Mouse (Mus musculus) CD8-positive naive resting alpha-beta T cell, adult 2 months (primary cell): Measurements from ENCODE around the gene Pias1.
"Not testable (repeated sequence)": the region's sequence is repeated elsewhere in the genome, so short reads cannot be mapped to it uniquely, and the experiment has no call there.

Source experiments
- DNase-seq, 2 experiments: peaks; one replicate each; pipeline ENCODE4 v3.0.0; 2022; ENCODE audit warnings: low read depth in 2 of 2, low spot score in 2 of 2

Pias1 gene

DNA sequence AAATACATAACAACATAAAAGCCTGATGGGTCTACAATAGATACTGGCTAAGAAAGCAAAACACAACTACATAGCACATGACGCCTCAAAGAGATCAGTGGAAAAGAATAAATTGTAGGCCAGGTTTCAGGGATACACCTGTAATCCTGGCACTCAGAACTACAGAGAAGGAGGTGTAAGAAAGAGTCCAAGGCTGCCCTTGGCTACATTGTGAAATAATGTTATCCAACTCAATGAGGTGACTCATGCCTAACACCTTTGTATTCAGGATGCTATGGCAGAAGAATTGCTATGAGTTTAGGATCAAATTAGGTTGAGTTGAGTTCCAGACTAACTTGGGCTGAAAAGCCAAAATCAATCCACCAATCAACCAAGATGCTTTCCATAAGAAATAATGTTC, 43.7 kb downstream of the Pias1 start:
- no peak for DNase-seq

DNA sequence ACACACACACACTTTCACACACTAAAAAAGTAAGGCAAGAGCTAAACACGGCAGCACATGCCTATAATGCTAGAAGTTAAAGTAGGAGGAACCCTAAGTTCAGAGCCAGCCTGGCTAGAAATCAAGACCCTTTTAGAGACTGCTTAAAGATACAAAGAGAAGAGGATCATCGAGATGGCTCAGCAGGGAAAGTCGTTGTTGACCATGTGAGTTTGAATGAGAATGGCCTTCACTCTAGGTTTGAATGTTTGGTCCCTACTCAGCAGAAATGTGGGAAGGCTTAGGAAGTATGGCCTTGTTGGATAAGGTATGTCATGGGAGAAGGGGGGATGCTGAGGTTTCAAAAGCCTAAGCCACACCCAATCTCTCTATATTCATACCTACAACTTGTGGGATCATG, 46.8 kb downstream of the Pias1 start:
- no peak for DNase-seq

DNA sequence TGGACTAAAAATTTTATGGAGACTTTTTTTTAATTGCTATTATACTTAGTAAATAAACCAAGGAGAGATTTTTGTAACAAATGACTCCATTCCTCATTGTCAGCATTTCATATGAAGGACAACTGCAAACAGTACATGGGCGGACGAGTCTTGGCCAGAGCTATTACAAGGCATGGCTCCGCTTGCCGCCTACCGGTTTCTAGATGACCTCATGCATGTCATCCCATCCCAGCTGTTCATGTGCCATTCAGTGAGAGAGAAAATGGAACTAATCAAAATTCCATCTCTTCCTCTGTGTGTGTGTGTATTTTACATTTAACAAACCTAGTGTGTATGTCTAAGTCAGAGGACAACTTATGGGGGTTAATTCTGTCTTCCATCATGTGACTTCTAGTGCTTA, 51.9 kb downstream of the Pias1 start:
- DNase-seq, result no peak

DNA sequence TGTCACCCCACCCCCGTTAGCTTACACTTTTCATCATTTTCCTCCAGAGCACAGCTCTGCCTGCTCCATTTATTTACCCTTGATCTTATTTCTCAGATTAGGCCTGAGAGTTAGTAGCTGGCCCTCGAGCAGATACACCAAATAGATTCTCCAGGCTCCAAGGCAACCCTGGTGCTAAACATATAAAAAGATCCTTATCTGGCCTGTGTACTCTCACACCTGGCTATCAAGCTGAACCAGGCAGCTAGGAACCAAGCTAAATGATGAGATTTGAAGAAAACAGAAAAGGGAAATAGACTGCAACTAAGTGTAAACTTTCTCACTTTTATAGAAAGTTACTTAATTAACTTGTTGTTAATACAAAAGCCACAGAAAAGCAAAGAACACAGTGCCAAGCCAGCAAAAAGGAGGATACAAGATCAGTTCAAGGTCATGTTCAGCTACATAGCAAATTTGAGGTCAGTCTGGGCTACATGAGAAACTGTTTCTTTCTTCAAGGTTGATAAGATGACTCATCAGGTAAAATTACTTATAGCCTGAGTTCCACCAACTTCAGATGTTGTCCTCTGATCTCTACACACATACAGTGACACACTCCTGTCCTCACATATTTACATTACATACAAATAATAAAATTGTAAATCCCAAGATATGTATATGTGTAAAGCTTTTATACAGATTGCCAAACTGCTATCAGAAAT, 52.9 kb downstream of the Pias1 start:
- DNase-seq, result no peak

DNA sequence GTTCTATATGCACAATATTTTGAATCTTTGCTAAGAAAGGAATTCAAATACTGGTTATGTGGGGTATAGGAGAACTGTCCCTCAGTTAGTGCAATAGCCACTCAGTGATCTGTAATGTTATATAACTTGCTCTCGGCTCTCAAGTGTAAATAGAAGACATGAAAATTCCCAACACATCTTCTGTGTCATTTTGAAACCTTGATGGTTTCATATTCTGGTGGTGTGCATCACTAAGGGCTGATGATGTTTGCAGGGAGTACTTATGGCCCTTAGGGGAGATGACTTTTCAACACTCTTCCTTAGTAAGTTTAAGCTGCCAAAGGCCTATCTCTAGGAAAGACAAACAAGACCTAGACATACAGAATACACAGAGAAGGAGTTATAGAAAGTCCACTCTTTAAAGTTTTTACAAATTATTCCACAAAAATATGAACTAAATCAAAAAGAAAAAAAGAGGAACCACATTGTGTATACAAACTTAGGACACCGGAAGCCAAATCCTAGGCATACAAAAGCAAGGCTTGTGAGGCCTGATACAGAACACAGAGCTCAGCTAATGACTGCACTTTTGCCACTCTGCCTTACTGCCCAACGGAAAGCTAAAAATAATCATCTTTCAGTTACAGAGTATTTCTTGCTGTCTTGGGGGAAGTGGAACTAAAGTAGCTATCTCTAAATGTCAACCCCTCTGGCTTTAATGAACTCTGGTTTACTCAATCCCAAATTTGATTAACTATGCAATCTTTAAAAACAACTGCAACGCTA, 55.0 kb downstream of the Pias1 start:
- no peak for DNase-seq

DNA sequence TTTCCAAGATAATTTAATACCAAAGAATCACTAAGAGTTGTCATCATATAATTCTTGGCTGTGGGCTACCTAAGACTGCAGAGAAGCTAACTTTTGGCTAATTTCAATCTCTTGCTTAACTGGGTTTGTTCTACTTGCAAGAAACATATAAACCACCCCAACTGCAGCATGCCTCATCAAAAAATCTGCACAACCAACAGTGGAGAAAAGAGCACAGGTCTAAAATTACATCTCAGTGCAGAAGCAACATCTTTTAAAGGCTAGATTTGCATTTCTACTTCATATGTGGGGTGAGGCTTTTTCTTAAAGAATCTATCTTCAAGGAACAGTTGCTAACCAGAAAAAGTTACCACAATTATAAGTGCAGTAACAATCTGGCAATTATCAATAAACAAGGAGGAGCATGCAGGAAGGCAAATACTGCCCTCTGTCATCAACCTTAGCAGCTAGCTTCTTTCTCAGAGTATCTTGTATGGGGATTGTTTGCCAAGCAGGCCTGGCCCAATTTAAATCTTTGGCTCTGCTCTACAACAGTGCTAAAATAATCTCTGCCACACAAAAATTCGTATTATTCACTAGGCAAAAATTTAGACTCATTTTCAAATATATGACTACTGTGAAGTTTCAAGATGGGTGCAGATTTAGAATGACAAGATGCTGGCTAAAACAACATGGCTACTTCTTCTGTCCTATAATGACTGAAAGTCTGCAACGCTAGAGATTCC, 62.7 kb downstream of the Pias1 start:
- DNase-seq, result no peak

DNA sequence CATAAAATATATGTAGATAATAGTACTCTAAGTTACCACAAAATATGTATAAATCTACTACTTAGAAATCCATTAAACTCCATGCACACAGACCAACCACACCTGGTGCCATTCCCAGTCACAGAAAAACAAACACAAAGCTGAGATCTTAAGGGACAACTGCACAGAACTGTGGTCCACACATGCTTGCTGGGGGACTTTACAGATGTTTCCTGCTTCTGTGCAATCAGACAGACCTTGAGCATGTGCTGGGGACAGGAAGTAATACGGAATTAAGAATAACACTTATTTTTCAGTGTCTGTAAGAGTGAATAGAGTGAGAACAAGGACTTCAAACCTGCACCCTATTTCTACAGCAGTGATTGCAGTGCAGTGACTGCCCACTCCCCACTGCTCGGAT, 66.8 kb downstream of the Pias1 start:
- DNase-seq, result no peak

DNA sequence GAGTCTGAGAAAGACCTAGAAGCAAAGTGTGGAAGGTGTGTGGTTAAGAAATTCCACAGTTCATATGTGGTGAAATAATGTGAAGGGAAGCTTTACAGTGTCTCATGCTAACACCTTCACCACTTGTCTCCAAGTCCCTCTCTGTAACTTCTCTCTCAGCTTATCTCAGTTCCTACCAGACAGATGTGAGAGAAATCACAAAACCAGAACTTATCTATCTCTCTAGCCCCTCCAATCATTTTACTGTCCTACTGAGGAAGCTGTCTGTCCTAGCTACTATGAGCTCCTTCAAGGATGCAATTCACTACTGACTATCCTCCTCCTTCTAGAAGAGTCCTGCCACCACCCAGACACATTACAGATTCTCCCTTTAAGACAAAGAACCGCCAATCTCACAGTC, 70.7 kb downstream of the Pias1 start:
- DNase-seq, result no peak

DNA sequence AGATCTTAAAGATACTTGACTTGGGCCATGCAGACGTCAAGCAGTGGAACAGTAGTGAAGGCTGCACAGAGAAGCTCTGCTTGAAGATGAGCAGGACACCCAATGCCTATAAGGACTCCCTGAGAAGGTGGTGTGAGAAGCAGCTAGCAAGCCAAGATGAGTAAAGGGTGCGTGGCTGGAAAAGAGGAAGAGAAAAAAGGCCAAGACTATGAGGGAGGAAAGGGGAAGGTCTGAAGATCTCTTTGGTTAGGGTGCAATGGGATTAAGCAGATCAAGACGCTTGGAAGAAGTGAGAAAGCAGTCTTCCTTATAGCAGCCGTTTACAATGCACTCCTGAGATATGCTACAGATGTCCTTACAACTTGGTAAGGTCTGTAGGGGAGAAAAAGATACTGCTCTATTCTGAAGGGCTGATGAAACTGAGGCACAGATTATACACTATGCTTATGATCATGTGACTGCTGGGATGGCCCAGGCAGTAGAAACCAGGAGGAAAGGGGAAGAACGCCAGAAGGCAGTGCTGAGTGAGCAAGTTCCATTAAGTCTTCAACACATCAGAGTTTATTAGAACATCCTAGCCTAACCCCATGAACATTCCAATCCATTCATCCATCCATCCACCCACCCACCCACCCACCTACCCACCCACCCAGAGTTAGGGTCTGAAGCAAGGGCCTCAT, 74.2 kb downstream of the Pias1 start:
- DNase-seq, result no peak

DNA sequence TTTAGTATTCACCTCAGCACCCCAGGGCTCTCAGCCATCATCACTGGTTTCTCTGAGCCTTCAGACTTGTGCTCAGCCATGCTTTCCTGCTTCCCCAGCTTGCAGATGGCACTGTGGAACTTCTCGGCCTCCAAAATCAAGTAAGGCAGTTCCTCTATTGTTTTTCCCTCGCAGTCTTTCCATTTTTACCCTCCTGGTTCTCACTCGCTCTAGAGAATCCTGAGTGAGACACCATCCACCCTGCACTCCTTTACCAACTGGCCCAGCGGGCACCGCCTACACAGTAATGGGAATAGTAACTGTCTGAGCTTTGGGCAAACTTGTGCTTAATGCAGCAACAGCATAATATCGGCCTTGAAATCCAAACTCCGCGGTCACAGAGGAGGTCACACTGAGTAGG, 82.7 kb downstream of the Pias1 start:
- DNase-seq, result no peak

DNA sequence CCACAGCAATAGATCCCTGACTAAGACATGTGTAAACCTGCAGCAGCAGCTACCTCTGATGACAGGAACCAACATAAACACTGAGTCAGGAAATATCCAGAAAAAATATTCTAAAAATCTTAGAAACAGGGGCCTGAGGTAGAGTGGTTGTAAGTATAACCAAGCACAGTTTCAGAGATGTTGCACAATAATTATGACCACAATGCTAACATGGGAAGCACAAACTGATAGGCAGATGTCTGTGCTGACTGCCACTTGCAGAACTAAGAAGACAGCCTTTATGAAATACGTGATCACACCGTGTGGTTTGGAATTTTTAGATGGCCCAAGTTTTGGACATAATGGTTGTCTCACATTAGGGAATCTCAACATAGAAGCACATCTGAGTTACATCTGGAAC, 83.9 kb downstream of the Pias1 start:
- no peak for DNase-seq

DNA sequence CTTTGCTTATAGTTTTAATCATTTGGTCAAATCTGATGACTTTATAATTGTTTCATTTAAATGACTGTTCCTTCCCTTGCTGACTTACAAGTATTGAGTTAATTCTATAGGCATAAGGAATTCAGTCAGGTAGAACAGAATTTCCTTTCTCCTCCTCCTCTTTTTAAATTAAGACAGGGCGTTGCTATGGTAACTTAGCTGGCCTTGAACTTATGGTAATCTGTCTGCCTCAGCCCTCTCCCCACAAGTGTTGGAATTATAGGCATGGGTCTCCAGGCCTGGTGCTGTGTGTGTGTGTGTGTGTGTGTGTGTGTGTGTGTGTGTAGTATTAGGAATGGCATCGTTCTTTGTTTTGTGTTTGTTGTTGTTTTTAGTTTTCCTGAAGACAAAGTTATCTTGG, 86.0 kb downstream of the Pias1 start:
- no peak for DNase-seq

DNA sequence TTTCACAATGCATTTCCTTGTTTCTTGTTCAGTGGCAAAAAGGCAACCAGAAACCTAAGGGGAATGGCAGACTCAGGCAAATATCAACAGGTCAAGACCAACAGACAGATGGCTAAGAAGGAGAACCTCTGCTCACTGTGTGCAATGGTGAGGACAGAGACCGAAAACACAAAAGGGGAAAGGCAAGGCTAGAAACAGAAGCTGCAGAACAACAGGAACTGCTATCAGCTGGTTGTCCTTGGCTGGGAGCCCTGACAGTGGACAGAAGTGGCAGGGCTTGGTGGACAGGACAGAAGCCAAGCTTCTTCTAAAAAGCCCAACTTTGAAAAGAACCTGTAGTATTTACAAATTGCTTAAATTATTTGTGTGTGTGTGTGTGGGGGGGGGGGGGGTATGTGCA, 93.2 kb downstream of the Pias1 start:
- no peak for DNase-seq

DNA sequence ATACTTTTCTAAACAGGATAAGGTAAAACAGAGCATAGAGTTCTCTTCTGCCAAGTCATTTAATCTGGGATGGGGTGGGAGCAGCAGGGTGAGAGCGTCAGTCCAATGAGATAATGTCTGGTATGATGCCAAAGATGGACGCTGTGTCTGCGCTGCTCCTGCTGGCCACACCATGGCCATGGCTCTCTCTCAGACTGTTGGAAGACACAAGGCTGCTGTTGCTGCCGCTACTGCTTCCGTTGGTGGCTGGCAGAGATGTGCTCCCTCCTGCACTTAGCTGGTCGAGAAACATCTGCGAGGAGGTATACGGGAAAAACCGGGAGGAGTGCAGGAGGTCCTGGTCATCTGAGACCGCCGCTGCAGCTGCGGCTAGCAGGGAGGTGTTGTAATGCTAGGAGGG, 105.9 kb downstream of the Pias1 start:
- DNase-seq, result no peak

DNA sequence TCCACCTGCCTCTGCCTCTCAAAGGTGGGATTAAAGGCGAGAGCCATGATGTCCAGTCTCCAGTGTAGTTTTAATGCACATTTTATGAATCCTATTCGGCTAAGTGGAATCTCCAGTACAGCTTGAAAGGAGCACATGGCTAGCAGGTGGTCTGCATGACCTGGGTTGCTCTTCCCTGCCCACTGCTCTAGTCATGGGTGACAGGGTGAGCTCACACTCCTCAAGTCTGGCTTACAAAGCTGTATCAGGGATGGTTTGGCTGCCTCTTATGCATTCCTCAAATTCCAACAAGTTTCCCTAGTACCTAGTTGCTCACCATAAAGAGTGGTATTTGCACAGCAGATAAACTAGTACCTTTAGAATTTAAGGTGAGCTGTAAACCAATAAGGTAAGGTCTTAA, 109.9 kb downstream of the Pias1 start:
- DNase-seq, result no peak

DNA sequence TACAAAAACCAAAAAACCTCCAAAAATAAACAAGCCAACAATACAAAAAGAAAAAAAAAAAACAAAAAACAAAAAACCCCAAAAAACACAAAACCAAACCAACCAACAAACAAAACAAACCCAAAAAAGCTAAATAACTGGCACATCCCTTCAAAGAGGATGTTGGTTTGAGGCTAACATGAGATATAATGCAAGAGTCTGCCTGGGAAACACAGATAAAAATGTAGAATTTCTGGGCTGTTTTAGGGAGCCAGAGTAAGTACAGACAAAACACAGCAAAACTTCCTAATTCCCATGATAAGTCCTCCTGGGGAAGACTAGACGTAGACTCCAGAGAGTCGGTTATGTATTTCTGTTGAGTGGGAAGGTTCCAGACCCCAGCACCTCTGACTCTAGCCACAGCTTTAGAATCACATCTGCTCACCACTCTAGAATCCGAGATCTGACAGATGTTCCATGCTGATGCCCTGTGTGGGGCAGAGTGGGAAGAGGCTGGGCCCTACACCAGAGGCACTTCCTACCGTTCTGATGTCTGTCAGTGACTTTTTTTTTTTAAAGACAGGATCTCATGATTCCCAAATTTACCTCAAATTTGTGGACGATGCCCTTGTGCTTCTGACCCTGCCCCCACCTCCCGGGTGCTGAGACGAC, 110.6 kb downstream of the Pias1 start:
- DNase-seq, result no peak

DNA sequence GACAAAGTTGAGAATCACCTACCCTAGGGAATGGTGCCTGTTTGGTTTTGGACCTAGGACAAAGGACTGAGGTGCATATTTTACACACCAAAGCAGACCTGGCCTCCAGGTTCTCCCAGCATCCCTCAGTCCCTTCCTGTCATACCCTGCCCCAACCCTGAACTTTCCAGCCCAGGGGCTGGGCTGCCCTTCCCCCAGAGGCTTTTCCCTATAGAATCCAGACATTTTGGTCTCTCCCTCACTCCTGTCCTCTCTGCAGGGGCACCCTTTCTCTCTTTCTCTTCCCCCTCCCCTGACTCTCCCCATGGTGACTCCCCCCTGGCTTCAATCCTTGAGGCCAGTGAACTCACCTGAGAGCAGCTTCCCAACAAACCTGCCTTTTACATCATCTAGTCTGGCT, 117.0 kb downstream of the Pias1 start:
- DNase-seq, result no peak

DNA sequence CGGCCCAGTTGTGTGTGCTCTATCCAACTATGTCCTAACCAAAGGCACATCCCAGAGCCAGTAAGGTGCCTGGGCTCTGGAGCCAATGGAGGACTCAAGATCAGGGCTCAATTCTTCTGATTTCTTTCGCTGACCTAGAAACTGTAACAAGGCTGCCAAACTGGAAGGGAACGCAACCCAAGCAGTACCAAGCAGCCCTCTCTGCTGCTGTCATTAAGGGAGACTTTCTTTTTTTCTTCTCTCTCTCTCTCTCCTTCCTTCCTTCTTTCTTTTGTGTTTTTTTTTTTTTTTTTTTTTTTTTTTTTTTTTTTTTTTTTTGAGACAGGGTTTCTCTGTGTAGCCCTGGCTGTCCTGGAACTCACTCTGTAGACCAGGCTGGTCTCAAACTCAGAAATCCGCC, 118.5 kb downstream of the Pias1 start:
- DNase-seq, result not testable (repeated sequence)

DNA sequence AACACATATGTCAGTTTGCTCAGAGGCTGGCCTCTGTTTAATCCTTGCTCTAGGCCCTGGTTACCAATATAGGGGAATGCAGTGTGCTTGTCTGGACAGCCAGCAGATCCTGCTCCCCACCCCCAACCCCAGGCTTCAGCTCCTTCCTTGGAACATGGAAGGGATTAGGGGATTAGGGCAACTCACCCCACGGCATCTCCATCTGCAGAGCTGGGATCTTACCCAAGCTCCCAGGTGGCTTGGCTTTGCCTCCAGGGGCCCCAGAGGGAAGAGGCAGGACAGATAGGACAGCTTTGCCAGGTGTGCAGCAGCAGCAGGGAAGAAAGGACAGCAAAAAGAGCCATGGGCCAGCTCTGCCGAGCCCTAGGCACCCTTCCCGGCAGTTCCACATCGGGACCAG, 126.9 kb downstream of the Pias1 start:
- DNase-seq, result no peak

DNA sequence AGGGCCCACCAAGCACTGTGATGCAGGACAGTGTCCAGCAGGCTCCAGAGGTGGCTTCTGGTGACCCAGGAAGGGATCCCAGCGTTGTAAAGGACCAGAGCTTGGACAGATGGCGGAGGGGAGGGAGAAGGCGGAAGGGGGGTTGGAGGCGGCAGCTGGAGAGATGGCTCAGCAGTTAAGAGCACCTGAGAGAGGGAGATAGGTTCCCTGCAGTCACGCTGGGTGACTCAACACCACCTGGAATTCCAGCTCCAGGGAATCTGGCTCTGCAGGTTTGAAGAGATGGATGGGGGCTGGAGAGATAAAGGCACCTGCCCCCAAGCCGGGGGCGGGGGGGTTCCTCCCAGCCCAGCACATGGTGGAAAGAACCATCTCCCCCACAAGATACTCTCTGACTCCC, 127.6 kb downstream of the Pias1 start:
- DNase-seq, result not testable (repeated sequence)
